Comparison of ENCODE assay signal across 18 mouse cellular contexts in the genomic region with DNA sequence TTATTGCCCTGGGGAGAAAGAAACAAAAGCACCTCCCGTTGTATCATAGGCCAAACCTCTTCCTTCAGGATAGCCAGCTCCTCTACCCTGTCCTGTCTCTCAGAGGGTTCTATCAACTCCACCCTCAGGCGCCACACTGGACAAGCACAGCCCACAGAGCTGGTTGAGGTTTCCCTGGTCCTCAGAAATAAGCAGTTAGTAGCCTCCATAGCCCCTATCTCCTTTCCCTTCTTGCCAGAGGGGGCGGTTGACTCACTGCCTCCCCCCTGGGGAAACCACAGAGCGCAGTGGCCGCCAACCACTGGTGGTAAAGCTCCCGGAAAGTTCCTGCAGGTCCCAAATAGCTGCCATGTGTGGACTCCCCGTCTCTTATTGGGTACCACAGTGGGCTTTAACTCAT.
"Had no signal": no experiment of that assay in that cellular context is flagged by ENCODE, and none has a peak within 500 bp of the region (broad histone marks: within the 10 kb centered on the region; RNA-seq: fewer than 3 reads in every experiment).

No protein-coding gene starts in this region.

- H3K9me3 ChIP-seq: lung, embryonic 15.5 days; midbrain, embryonic 13.5 days; neural tube, embryonic 13.5 days had no signal

- DNase-seq: kidney, adult 2 months; kidney, postnatal 25 days; layer of hippocampus, postnatal 36 days; lung, adult 18-20 months; lung, postnatal 10 days; lung, postnatal 36 days; thymus, adult 18-20 months; thymus, postnatal 36 days had no signal

- H3K4me1 ChIP-seq: lung, embryonic 15.5 days; neural tube, embryonic 13.5 days had no signal

- H3K9ac ChIP-seq: liver, embryonic 14.5 days; lung, embryonic 15.5 days; midbrain, embryonic 13.5 days; neural tube, embryonic 13.5 days had no signal

- ATAC-seq: intestine, postnatal 0 days; midbrain, embryonic 13.5 days; midbrain, embryonic 16.5 days had no signal

- H3K4me3 ChIP-seq: layer of hippocampus, adult 2 months; left cerebral cortex, adult 2 months; lung, embryonic 15.5 days; midbrain, embryonic 13.5 days; myocyte; neural tube, embryonic 13.5 days had no signal

- H3K36me3 ChIP-seq: lung, embryonic 15.5 days; midbrain, embryonic 13.5 days; neural tube, embryonic 13.5 days had no signal

- H3K27me3 ChIP-seq: lung, embryonic 15.5 days; midbrain, embryonic 13.5 days; neural tube, embryonic 13.5 days had no signal

- H3K27ac ChIP-seq: kidney, postnatal 0 days; layer of hippocampus, adult 2 months; left cerebral cortex, adult 2 months; liver, embryonic 14.5 days; lung, embryonic 15.5 days; midbrain, embryonic 13.5 days; neural tube, embryonic 13.5 days had no signal
